Mouse (Mus musculus) right cerebral cortex, postnatal 10 days (tissue): Measurements from ENCODE around the gene Zfp729b.
A peak's percentile ranks its signal among the peaks of the same experiment; 100 is the strongest.

Source experiments
- DNase-seq, 2 experiments: peaks; one replicate each; pipeline ENCODE4 v3.0.0; 2021; ENCODE audit warnings: low spot score in 2 of 2

Zfp729b gene

GRCm38 (mm10) chr13:67609066-67609876 is at the start of gene Zfp729b:
Gene Zfp729b (minus strand): TSS chr13:67609707.
- DNase-seq, result peak; percentile 94

DNA sequence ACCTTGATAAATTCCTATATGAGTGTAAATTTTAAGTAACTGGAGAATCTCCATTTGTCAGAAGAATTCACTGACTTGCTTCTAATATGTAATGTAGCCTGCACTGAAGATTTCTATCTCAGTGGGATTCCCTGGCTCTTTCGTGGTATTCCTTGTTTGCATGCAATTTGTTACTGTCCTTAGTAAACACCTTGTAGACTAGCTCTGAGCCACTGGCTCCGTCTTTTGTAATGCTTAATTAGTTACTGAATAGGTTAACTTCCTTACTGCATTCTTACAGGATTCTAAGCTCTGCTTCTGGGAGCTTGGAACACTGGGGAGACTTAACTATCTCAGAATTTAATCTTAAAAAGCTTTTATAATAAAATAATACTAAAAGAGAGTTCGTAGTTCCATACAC is 43.0 kb upstream of the Zfp729b start:
- no peak for DNase-seq

DNA sequence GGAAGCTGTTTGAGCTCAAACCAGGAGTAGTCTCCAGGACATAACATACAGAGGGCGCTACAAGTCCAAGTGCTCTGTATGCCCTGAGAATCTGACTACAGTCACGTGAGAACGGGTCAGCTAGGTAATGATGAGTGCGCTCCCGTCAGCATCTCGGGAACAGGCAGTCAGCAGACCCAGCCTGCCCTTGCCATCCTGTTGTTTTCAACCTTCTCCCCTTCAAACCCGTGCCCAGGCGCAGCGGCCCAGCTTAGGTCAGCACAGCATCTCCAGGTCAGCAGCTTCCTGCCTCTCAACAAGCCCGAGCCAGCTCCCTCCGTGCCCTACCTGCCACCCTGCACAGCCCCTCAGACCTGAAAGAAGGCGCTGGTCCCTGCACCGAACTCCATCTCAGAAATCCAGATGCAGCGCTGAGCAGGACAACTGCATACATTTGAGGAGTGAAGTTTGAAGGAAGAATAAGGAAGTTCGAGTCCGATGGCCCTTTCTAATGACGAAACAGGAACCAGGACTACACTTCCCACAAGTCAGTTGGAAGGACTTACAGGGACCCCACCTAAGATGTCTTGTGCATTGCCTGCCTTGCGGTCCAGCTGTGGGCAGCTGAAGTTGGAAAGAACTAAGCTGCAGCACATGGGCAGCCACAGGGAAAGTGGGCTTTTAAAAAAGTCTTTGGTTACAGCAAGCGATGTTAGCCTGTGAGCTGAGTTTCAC is 27.9 kb upstream of the Zfp729b start, which contains the start of the genes Gm49345 and Zfp729a:
Gene Gm49345 (minus strand): TSS at position 476 of the 714 bp plus-strand sequence.
Gene Zfp729a (minus strand): TSS at position 498 of the 714 bp plus-strand sequence.
- peak; percentile 89 to 92 for DNase-seq

- DNase-seq, result no peak
Measured at GRCm38 (mm10) chr13:67610108-67610507, 601 bp upstream of the Zfp729b start.

DNA sequence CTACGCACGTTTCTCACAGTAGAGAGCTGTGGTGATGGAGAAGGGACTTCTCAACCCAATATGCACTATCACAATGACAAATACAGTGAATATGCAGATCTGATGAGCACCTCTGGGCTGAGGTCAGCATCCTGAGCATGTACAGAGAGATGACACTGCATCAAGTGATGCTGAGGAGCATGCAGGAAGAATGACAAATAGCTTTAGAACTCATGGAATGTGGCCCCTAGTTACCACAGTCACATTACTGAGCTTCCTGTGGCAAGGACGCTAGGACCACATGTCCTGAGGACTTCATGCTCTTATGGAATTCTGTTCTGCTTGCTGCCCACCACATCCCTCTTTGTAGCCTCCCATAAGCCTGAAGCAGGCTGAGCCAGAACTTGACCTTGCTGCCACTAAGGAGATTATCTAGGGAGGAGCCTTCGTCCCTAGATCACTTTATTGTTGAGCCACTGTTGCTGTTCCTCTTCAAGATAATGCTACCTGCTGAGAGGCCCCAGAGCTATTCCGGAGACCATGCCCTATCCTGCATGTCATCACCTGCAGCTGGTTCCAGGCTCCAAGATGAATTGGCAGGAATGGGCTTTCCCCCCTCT is 36.8 kb downstream of the Zfp729b start:
- no peak for DNase-seq

GRCm38 (mm10) chr13:67553730-67554129 is 55.8 kb downstream of the Zfp729b start, which contains the start of gene Zfp748:
Gene Zfp748 (minus strand): TSS chr13:67553830.
- no peak for DNase-seq

DNA sequence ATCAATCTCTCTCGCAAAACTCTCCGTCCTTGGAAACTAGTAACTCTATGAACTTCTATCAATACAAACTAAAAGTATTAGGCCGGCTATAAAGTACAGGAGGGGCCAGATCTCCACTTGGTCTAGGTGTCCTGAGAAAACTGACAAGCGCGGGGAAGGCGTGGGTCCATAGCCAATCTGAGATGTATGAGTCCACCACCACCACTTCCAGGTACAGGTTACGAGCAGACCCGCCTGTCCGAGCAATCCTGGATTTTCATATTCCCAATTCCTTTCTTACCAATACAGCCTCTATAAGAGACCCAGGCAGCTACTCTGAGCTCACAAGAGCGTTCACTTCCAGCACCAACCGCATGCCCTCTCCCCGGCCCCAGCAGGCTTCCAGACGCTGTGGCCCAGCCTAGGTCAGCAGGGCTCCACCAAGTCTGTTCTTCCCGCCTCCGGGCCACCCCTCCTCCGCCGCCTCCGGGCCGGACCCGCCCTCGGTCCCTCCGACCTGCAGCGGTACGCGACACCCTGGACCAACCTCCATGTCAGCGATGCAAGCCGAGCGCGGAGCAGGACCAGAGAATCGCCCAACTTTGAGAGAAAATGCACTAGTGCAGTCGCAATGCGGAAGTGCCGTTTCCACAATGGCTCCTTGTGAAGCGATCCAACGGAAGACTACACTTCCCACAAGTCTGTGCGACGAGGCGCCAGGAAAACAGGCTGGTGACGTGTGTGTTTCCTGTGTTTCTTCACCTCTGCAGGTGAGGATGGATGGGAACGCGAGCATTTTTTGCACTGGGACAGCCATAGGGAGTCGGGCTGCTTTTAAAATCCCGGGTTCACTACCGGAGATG is 56.8 kb downstream of the Zfp729b start:
- peak; percentile 91 to 94 for DNase-seq

DNA sequence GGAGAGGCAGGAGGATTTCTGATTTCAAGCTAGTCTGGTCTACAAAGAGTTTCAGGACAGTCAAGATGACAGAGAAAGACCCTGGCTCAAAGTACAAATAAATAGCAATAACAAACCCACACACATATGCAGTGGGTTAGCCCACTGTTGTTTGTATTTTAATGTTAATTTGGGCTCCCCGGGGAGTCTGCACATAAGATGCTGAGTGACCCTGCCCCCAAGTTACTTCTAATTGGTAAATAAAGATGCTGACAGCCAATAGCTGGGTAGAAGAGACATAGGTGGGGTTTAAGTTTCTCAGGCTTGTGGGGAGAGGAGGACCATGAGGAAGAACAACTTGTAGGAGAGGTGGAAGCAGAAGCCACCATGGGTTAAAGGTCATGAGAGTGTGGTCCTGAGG is 63.6 kb downstream of the Zfp729b start:
- no peak for DNase-seq
